Mouse (Mus musculus) forebrain, embryonic 14.5 days (tissue): ENCODE measurements around the gene Nck2. TPM values are rescaled to one million over a fixed set of nuclear protein-coding genes. Genes with fewer than 3 reads are reported as not detected.

Experiments used
- ATAC-seq: fragments of 200-750 bp; cut with Nextera tagmentation; 2 replicates; pipeline ENCODE4 v1.8.0; 2017; ENCODE audit warnings: mild to moderate bottlenecking, moderate library complexity
- DNase-seq: peaks from one replicate; pipeline ENCODE4 v3.0.0-alpha.2; 2015; ENCODE audit warnings: low spot score
- H3K27ac ChIP-seq: fragments of 300-500 bp; sonication (generic); 2 replicates; pipeline ENCODE4 v1.5.1; 2014; ENCODE audit warnings: low read depth, mild to moderate bottlenecking, control low read depth, low read length, moderate library complexity
- H3K27me3 ChIP-seq: fragments of 300-500 bp; sonication (generic); replicated peaks from 2 replicates; pipeline ENCODE4 v1.6.1; 2014; ENCODE audit warnings: low read length, control low read depth, mixed read lengths; ENCODE audit not compliant: control insufficient read depth, insufficient read depth
- H3K36me3 ChIP-seq: fragments of 300-500 bp; sonication (generic); 2 replicates; pipeline ENCODE4 v1.6.1; 2014; ENCODE audit warnings: low read length, control low read depth; ENCODE audit not compliant: control insufficient read depth, insufficient read depth
- H3K4me1 ChIP-seq: fragments of 300-500 bp; sonication (generic); 2 replicates; pipeline ENCODE4 v1.6.1; 2014; ENCODE audit warnings: antibody characterized with exemption, low read length, control low read depth; ENCODE audit not compliant: control insufficient read depth, insufficient read depth
- H3K4me2 ChIP-seq: fragments of 300-500 bp; sonication (generic); 2 replicates; pipeline ENCODE4 v1.6.1; 2014; ENCODE audit warnings: mild to moderate bottlenecking, control low read depth, low read length
- H3K4me3 ChIP-seq: fragments of 300-500 bp; sonication (generic); 2 replicates; pipeline ENCODE4 v1.5.1; 2014; ENCODE audit warnings: low read depth, low read length, control low read depth
- H3K9ac ChIP-seq: fragments of 300-500 bp; sonication (generic); 2 replicates; pipeline ENCODE4 v1.6.1; 2014; ENCODE audit warnings: mild to moderate bottlenecking, low read length, control low read depth, moderate library complexity
- H3K9me3 ChIP-seq: fragments of 300-500 bp; sonication (generic); replicated peaks from 2 replicates; pipeline ENCODE4 v1.6.1; 2016; ENCODE audit warnings: low read length, control low read depth, mixed read lengths; ENCODE audit not compliant: control insufficient read depth
- WGBS: fragments of 180-500 bp; shearing (Covaris S2); extraction: QIAGEN DNeasy Blood & Tissue Kit; methylation state at CpG from one replicate; pipeline ENCODE4 v1.1.7; 2014; 5-methylcytosine and 5-hydroxymethylcytosine counted together
- polyA plus RNA-seq: library from polyadenylated mRNA; unstranded; fragments of >200 nt; fragmentation: Nextera tagmentation; extraction: Ambion mirVana; gene quantifications from 2 replicates; pipeline ENCODE4 v1.2.1, GENCODE M21; 2014

The Nck2 gene
- polyA plus RNA-seq, 1 experiment from 2014 or later = 37.4 TPM

DNA sequence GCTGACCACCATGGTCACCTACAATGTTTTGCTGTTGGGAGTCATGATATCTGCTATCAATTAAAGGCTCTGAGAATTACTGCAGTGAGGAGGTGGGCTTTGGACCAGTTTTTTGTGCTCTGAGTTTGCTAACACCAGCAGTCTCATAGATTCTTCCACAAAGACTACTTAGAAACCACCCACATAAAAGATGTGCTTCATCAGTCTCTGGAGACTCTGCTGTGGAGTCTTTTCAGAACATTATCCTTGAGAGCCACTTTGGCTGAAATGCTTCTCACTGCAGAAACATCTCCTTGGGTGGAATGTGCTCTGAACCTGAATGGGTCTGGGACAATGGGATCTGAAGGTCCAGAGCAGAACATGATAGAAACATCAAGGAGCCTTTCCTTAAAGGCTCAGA lies 153.4 kb downstream of the Nck2 start:
- Histone ChIP-seq H3K4me2 (no peak overlapping the region), H3K36me3 (no peaks in the 10 kb centered on the region), H3K27ac (no peak overlapping the region), H3K9me3 (no peaks in the 10 kb centered on the region), H3K4me3 (no peak overlapping the region), H3K4me1 (peaks cover 4% of the 10 kb centered on the region), H3K27me3 (no peaks in the 10 kb centered on the region), H3K9ac (no peak overlapping the region)
- DNase-seq (no peak), ATAC-seq (no peak)

DNA sequence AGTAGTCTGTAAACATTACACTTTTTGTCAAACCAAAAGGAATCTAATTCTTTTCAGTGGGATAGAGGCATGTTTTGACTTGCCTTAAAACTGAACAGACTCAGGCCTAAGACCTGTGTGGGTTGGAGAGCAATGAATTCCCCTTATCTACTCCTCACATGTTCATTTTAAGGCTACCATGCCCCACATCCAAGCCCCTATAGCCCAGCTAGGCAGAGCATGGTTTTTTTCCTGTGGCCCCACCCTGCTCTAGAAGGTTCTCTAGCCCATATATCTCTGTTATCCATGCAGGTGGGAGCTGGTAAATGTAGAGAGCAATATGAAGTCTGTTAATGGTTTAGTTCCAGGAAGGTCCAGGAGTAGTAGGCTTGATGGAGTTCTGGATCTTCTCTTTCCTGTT lies 155.1 kb downstream of the Nck2 start:
- Histone ChIP-seq H3K27me3 (no peaks in the 10 kb centered on the region), H3K9me3 (no peaks in the 10 kb centered on the region), H3K9ac (no peak overlapping the region), H3K4me1 (peaks cover 4% of the 10 kb centered on the region), H3K4me2 (no peak overlapping the region), H3K4me3 (no peak overlapping the region), H3K27ac (no peak overlapping the region), H3K36me3 (no peaks in the 10 kb centered on the region)
- ATAC-seq = no peak
- no peak for DNase-seq

DNA sequence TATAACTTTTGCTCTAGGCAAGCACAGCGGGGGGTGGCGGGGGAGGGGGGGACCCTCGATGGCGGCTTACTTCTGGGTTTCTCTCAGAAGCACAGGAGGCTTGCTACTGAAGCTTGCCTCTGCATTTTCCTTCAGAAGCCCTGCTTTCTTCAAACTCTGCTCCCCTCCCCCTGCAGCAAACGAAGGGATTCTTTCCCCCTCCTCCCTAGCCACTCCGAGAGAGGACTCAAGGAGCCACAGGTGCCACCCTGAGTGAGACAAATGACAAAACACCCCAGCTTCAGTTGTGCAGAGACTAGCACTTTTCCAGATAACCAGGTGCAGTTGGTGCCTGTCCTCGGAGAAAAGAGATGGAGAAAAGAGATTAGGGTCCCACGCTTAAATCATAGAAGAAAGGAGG lies 156.7 kb downstream of the Nck2 start:
- H3K27ac ChIP-seq = no peak overlapping the region
- H3K9me3 ChIP-seq = no peaks in the 10 kb centered on the region
- H3K4me1 ChIP-seq = no peaks in the 10 kb centered on the region
- H3K4me2 ChIP-seq = no peak overlapping the region
- H3K36me3 ChIP-seq = no peaks in the 10 kb centered on the region
- WGBS = 47% methylated on average over 8 of the region's 8 CpGs
- no peaks in the 10 kb centered on the region for H3K27me3 ChIP-seq
- ATAC-seq = no peak
- DNase-seq = no peak
- H3K9ac ChIP-seq = no peak overlapping the region
- no peak overlapping the region for H3K4me3 ChIP-seq

DNA sequence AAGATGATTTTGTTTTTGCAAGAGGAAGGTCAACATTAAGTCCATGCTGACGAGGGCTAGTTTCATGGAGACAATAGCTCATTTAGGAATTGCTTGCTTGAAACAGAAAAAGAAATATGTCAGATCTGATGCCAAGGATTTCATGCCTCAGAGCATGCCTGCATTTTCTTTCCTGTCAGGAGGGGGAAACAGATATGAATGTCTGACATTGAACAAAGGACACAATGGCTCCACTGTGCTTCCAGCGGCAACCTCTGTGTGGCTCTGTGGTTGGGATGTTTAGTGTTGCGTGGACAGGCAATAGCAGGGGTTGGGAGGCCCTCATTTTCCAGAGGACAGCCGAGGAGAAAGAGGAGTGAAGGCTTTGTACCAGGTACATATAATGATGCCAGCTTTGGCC lies 171.6 kb downstream of the Nck2 start:
- 13% methylated on average over 4 of the region's 4 CpGs for WGBS
- H3K9ac ChIP-seq = no peak overlapping the region
- no peaks in the 10 kb centered on the region; the same call in none of the 2 replicates for H3K9me3 ChIP-seq
- peaks cover 3% of the 10 kb centered on the region; the same call in 1 of the 2 replicates for H3K4me1 ChIP-seq
- H3K27me3 ChIP-seq = no peaks in the 10 kb centered on the region
- H3K4me3 ChIP-seq = no peak overlapping the region
- ATAC-seq (no peak), DNase-seq (peak; percentile 41)
- H3K4me2 ChIP-seq = no peak overlapping the region
- H3K36me3 ChIP-seq = no peaks in the 10 kb centered on the region
- H3K27ac ChIP-seq = no peak overlapping the region

Other genes with a start within 250 kb of the Nck2 start
- gene Fhl2, start 247.6 kb upstream of the Nck2 start, polyA plus RNA-seq = 11.9 and 16.3 TPM in 2 replicates